Mouse (Mus musculus): Measurements from ENCODE around the gene Drap1.

The Drap1 gene

DNA sequence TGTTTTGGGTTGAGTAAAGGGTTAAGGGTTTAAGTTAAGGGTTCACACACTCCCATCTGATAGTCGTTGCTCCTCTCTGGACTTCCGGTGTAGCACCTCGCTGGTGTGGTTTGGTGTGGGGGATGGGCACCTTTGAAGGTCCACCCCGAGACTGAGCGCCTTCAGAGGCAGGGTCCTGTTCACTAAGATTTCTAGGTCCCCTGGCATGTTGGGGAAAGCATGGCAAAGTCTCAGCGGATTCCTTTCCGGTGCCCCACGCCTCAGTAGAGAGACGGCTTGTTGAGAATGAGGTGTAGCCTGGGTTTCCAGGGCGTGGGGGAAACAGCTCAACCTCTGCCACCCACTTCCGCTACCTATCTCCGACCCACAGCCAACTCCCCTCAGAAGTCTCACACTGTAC lies 35.1 kb downstream of the Drap1 start:
- intact Hi-C loops (cut with DNase I) = loop anchor here (2.0 to 5.0 kb wide), 2 partner anchors 23 to 38 kb away; partner anchors contain the start of genes AI837181, Banf1 and Eif1ad

DNA sequence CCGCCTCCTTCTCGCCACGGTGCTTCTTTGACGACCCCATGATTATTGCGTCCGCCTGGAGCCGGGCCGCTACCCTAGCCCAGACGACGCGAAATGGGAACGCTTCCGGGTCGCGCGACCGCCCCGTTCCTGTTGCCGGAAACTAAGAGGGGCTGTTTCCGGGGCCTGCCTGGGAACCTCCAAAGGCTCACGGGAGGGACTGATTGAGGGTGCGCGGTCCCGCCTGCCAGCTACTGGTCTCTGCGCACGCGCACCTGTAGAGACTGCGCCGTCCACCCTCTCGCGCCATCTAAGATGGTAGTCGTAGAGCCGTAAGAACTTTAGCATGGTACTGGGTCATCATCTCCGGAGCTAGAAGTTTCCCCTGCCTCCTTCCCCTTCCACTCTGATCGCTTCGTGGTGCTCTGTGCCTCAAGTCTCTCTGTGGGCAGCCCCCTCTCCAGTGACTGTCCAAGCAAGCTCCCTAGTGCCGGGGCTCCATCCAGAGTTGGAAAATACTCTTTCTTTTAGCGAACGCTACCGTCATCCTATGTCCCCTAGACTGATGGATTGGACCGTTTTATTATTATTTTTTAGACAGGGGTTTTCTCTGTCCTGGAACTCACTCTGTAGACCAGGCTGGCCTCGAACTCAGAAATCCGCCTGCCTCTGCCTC lies 36.1 kb downstream of the Drap1 start, which contains the start of gene Sart1:
Gene Sart1, minus strand, starts transcription at position 116 of the 655 bp plus-strand sequence.
- intact Hi-C loops (cut with DNase I) = loop anchor here (2.0 to 5.0 kb wide), 2 partner anchors 22 to 39 kb away; partner anchors contain the start of genes AI837181, Banf1 and Eif1ad

DNA sequence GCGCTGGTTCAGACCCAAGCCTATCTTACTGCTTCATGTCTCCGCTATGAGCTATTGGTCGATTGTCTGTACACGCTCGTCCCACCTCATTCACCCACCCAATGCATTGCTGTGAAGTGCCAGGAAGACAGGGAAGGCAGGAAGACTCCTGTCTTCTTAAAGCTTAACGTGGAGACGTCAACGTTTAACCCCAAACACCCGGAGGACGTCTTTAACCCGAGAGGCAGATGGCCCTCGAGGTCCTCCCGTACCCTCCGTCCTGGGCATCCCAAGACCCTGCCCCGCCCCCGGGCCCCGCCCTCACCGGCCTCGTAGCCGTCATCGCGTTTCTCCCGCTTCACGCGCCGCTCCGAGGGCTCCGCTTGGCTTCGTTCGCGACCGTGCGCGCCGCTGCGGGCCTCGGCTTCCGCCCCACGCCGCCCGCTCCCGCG lies 36.8 kb downstream of the Drap1 start:
- intact Hi-C loops (cut with DNase I) = loop anchor here (2.0 to 5.0 kb wide), 2 partner anchors 21 to 39 kb away; partner anchors contain the start of genes AI837181, Banf1 and Eif1ad

DNA sequence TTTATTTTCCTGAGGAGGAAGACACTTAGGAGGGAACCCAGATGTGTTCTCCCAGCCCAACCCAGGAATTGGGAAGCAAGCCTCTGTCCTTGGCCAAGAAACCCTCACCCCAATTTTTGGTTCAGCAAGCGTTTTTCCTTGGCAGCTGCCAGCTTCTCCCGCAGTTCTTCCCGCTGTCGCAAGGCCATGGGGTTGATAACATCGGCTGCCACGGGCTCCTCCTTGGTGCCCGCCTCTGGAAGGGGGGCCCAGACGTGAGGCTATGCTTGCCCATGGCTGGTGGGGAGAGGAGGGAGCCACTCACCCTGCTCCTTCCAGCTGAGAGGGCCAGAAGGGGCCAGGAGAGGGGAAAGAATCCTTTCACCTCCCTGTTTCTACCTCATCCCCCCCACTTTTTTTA lies 40.1 kb downstream of the Drap1 start:
- intact Hi-C loops (cut with DNase I) = loop anchor here (5.0 kb wide), 1 partner anchor 43 kb away; the partner anchor contains the start of gene AI837181

DNA sequence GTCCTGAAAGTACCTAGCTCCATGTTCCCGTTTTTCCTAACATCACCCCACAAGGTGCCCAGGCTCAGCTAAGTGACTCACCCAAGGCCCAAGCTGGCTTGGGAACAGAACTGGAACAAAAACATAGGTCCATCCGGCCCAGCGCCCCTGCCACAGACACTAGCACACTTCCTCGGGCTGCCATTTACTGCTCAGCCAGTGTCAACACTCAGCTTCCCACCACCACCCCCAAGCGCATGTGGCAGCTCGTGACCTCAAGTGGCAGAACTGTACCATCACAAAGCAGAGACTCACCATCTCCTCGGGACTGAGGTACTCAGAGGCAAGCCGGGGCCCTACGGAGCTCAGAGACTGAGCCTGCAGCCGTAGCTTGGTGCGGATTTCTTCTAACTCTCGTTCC lies 41.5 kb downstream of the Drap1 start:
- intact Hi-C loops (cut with DNase I) = no loop called here

DNA sequence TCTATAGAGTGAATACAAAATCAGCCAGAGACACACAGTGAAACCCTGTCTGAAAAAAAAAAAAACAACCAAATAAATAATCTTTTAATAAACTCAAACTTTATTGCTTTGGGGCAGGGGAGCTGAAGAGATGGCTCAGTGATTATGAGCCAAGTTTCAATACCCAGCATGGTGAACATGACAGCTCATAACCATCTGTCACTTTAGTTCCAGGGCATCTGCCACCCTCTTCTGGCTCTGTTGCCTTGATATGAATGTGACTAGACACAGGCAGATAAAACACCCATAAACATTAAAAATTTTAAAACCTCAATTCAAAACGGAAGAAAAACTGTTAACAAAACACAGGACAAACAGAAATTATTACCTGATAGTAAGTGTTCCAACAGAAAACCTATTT lies 47.3 kb downstream of the Drap1 start:
- intact Hi-C loops (cut with DNase I) = no loop called here

DNA sequence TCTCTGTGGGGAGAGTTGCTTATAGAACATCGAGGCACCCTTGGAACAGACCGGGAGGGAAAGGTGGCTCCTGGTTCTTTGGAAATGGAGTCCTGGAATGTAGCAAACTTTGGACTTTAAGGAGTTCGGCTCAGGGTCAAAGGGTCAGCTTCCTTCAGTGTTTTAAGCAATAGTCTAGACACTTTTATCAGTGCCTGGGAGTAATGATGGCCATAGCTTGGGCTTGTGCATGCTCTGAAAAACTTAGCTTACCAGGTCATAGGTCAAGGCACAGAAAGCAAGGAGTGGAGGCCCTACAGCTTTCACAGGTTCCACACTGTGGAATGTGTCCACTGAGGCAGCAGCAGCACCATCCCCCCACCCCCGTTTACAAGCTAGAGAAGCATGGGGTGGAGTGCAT lies 50.0 kb downstream of the Drap1 start:
- intact Hi-C loops (cut with DNase I) = no loop called here

DNA sequence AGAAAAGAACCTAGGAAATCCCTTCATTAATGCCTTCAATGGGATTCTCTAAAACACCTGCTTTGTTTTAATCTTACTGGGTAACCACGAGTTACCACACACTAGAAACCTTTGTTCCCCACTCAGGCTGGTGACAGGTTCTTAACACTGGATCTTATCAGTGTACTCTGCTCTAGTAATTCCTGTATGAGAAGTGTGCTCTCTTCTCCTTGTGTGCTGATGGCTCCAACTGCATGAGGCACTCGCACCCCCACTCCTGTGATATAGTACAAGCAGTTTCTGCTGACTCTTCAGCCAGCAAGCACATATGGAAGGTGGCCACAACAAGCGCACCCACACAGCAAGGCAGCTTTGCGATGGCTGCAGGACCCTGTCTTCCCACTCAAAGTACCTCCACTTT lies 50.6 kb downstream of the Drap1 start:
- intact Hi-C loops (cut with DNase I) = no loop called here

Data from adrenal gland (tissue).